Mouse (Mus musculus) B cell, adult 2 months (primary cell): ENCODE measurements at regions not wholly inside any gene's neighbourhood (a gene's known extent, or its start where the extent isn't known, plus 50 kb on each side); places are given as distances from the start of the nearest gene placed in this dataset.

Experiments
- DNase-seq, 2 experiments: peaks; one replicate each; pipeline ENCODE4 v3.0.0; 2022

- DNase-seq = no peak
These were observed 341.0 kb upstream of the Auts2 start for GRCm38 (mm10) chr5:132884130-132884529.

DNA sequence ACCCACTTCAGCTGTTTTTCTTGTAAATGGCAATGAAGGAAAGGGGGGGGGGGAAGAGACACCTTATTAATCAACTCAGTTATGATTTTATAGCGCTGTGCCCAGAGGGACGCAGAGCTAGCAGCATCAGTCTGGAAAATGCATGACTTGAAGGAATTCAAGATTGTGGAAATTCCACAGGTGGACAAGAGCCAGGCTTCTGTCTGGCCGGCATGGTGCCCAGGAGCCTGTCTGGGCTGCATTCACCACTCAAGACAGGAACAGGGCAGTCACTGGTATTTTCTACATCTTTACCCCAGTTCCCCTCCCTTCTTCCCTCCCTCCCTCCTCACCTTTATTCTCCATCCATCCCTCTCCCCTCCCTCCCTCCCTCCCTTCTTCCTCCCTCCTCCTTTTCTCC is 339.1 kb upstream of the Auts2 start:
- no peak for DNase-seq

- DNase-seq = no peak
These were observed 338.0 kb upstream of the Auts2 start for GRCm38 (mm10) chr5:132881170-132881569.

GRCm38 (mm10) chr5:132876336-132876840 is 333.2 kb upstream of the Auts2 start:
- DNase-seq = no peak

DNA sequence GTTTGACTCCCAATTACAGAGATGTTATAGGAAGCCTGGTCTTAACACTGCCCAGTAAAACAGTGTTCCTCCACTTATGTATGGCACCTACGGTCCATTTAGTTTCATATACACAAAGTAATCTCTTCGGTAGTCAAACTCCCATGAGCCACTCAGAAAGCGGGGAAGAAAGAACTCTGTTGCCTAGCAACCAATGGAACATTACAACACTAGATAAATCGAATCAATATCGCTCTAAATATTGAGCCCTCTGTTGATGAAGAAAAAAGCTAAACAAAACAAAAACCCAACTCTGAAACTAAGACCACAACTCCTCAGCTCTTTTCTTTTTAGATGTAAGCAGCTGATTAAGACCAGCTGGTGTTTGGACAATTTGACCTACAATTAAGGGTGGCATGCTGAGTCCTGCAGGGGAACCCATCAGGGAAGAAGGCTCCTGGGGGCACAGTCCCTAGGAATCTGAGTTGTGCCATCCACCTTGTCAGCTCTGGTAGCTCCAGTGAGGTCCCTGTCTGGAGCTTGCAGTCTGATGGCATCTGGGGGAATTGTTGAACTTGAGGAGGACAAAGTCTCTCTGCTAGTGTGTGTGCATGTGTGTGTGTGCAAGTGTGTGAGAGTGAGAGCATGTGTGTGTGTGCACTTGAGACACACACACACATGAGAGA is 315.8 kb upstream of the Auts2 start:
- DNase-seq = no peak

DNA sequence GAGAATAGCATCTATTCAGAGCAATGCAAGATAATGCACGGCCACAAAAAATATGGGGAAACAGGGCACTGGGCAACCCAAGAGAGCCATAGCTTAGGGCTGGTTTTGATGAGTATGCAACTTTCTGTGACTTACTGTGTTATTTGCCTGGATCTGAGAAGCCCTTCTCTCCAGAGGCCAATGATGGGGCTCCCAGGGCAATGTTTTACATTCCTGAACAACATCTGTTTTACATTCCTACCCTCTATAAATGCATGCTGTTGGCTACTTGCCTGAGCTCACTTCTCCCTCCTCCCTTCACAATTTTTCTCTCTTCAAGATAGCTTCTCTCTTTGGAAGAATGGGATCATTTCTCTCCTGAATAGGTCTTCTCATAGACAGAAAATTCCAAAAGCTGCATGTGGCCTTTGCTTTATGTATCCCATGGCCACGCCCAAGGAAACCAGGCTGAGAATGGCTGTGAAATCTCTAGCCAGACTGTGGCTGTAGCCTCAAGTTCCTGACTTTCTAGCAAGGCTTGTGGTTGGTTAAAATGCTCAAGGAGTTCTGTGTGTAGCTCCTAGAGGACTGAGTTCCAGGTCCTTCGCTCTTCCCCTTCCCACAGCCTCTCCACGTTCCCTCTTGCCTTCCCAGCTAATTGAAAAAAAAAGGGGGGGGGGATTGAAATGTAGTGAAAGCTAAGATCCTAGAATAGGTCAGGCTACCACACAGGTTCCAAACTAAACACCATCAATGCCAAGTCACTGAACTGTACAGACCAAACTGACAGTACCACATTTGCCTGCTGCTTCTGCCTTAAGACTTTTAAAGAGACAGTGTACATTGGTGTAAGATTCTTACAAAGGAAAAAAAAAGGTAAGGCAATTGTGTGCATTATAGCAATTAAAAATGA is 312.7 kb upstream of the Auts2 start:
- no peak for DNase-seq

GRCm38 (mm10) chr5:132850770-132851169 is 307.6 kb upstream of the Auts2 start:
- no peak for DNase-seq

DNA sequence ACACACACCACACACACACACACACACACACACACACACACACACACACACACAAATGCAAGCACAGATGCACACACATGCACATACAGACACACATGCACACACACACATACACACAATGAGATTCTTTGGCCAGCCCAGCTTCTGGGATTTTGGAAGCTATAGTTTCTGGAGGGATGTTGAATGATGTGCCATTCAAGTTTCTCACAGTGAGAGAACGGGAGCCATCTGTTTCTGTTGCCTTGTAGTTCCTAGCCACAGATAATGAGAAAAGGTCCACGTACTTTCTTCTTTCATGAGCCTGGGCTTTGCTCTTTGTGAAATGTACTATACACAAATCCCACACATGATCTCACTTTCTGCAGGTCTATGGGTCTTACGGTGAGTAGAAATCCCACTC is 304.9 kb upstream of the Auts2 start:
- no peak for DNase-seq

GRCm38 (mm10) chr5:132843284-132843683 is 300.1 kb upstream of the Auts2 start:
- no peak for DNase-seq

DNA sequence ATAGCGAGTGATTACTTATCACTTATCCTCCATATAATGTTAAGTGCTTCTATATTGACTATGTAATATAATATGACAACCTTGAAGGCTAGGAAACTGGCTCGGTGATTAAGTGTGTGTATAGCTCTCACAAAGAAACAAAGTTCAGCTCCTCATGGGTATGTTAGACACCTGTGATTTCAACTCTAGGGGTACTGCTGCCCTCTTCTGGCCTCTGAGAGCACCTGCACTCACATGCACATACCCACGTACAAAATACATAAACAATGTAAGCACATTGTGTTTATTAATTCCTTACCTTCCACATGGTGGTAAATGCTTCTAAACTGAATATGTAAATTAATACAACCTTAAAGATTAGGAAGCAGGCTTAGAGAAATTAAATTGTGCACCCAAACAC is 298.6 kb upstream of the Auts2 start:
- DNase-seq = no peak

DNA sequence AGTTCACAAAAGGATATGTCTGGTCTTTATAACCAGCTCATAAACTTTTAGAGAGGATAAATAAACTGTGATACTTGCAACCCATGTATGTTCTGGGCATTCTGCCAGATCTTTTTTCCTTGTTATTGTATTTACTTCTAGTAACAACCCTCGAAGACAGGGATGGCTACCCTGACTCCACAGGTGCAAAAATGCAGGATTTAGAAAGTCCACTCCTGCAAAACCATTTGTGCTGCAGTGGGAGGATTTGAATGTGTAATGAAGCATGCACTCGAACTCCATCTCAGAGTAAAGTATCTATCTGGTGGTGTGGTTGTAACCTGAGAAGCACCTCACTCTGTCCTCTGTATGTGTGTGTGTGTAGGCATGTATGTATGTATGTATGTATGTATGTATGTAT is 294.3 kb upstream of the Auts2 start:
- no peak for DNase-seq

DNA sequence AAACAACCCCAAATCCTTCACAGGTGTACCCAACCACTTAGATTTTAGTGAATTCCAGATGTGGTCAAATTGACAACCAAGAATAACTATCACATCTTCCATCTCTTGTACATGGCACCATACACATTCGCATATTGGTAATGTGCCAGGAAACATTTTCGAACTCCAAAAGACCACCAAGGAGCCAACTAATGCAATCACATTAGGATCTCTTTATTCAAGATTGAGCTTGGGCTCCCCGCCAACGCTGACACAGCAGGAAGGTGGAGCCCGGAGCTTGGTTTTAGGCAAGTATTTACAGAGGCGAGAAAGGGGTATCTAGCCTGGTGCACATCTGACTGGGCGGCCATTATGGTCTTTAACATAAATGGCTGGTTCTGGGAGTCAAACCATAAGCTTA is 285.8 kb upstream of the Auts2 start:
- no peak for DNase-seq

DNA sequence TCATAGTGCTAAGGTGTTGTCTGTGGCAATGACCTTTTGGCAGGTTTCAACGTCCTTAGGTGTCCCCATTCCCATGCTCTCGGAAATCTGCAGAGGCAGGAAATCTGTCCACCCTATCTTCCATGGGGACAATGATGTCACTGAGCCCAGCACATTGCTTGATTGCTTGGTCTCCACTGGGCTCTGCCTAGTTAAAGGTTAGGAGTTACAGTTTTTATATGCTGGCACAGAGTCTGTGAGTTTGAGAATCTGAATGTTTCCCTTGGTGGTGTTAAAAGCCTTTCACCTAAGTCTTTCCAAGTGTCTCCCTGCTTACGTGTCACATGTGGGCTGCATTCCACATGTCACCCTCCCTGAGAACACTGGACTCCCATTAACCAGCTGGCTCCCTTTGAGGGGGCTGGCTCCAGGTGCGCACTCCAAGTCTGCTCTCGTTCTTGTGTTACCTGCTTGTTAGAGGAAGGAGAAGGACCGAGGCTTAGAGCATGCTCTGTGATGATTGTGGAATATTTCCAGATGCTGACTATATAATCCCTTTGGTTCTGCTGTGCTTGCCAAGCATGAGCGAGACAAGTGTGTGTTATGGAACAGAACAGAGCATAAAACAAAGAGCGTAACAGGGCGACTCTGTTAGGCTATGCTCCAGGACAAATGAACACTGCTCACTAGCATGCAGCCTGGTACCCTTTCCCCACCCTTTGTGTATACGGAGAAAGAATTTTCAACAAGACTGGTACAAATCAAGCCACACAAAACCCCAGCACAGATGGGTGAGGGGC is 284.6 kb upstream of the Auts2 start:
- no peak for DNase-seq

- DNase-seq = no peak
These were observed 282.9 kb upstream of the Auts2 start for GRCm38 (mm10) chr5:132826009-132826408.

DNA sequence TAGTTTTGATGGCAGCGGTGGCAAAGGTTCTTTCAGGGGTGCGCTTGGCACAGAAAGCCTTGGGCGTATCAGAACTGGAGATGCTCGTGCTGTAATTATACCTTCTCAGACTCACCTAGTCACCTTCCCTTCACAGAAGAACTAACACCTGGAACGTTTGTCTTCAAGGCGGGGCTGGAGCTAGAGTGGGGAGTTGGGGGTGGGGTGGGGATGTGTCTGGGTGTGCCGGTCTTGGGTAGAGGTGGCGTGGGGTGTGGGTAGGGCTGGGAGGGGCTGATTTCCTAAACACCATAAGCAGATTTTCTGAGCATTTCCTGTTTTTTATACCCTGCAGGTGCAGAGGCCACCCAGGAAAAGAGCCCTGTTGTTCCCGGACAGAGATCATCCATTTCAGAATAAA is 274.5 kb upstream of the Auts2 start:
- DNase-seq = no peak

- DNase-seq = no peak
These were observed 266.0 kb upstream of the Auts2 start for GRCm38 (mm10) chr5:132809181-132809580.

DNA sequence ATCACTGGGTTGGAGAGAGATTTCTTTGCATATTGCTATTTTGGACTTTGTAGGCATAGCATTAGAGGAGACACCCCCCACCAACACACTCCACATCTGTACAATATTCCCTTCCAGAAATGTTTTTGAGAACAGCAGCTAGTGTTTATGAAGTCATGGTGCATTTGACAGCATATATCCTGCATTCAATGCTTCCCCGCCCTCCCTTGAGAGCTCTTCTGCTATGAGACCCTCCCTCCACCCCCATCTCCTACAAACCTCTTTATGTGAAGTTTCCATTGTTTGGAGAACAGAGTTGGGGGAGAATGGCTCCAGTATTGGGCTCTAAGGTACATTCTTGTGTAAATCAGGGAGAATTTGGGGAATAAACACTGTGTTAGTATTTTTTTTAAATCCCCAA is 252.9 kb upstream of the Auts2 start:
- DNase-seq = no peak

- no peak for DNase-seq
These were observed 249.3 kb upstream of the Auts2 start for GRCm38 (mm10) chr5:132792484-132792883.

GRCm38 (mm10) chr5:132785291-132785690 is 242.1 kb upstream of the Auts2 start:
- DNase-seq = no peak

GRCm38 (mm10) chr5:132784791-132785190 is 241.6 kb upstream of the Auts2 start:
- DNase-seq = no peak

GRCm38 (mm10) chr5:132774141-132774680 is 231.1 kb upstream of the Auts2 start:
- no peak for DNase-seq

DNA sequence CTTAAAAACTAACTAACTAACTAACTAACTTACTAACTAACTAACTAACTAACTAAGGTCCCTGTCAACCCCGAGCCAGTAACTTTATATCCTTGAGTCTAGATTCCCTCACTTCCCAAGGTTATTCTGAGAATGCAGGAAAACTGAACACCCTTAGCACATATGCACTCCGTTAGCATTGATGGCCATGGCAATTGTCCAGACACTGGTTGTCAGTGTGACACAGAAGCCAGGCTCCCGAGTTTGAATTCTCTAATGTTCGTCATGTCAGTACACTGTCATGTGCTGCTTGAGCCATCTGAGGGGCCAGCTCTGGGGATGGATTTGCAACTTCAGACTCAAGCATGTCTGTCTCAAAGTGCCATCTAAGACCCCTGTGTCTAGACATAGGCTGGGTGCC is 217.3 kb upstream of the Auts2 start:
- DNase-seq = no peak

DNA sequence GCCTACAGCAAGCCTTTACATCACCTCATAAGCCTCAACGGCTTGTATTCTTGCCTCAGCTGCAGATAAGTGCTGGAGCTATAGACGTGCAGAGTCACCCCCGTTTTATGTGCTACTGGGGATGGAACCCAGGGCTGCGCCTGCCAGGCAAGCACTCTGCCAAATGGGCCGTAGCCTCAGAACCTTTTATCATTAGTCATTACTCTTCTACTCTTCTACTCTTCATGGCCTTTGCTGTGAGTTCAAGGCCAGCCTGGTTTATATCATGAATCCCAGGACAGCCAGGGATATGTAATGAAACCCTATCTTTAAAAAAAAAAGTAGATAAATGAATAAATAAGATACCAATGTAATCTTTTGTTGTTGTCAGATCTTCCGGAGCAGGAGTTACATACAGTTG is 216.6 kb upstream of the Auts2 start:
- no peak for DNase-seq
